Mouse (Mus musculus): Measurements from ENCODE around the gene Gm16440.
"Not testable (repeated sequence)": the region's sequence is repeated elsewhere in the genome, so short reads cannot be mapped to it uniquely, and the experiment has no call there.

Gm16440 gene
- long read RNA-seq, experiment 1: 0 reads
- long read RNA-seq, experiment 2: 0 reads

DNA sequence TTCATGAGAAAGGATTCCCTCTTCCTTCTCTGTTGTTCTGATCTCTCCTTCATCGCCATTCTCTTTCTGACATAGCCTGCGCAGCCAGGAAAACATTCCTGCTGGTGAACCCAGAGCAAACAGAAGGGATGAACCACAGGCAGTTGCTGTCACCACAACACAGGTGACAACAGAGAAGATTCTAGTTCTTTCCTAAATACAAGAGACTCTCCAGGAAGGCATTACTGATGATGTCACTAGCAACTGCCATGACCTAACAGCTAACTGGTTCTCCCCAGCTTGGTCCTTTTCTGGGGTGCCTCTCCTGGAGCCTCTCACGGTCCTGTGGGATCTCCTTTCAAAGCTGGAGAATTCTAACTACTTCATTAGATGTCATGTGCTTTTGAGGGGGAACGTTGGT is at the start of gene Gm16440:
Gm16440 (minus strand) TSS at position 101 of the 400 bp plus-strand sequence.
- intact Hi-C loops (cut with DNase I): not testable (repeated sequence)

- intact Hi-C loops (cut with DNase I): not testable (repeated sequence)
These were observed 36.6 kb upstream of the Gm16440 start for GRCm38 (mm10) chr14:6426766-6427165.

DNA sequence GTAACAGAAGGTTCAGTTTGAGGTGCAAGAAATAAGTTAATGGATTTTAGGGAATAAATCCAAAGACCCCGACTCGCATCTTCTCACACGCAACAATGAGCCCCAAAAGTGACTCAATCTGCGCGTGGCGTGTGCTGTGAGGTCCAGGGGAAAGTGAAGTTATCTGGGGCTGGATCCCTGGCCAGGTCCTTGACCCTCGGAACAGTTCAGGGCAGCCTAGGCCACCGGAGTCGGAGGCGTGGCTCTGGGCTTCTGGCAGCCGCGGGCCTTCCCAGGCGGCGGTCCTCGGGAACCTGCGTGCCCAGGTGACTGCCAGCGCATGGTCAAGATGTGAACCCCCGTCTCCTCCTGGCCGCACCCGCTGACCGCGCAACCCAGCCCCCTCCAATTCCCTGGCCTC is 36.2 kb upstream of the Gm16440 start:
- intact Hi-C loops (cut with DNase I): not testable (repeated sequence)

GRCm38 (mm10) chr14:6412382-6412781 is 22.3 kb upstream of the Gm16440 start, which contains the start of gene Gm3591:
Gene Gm3591 (minus strand): TSS chr14:6412482.
- intact Hi-C loops (cut with DNase I): not testable (repeated sequence)

- intact Hi-C loops (cut with DNase I): not testable (repeated sequence)
These were observed 46.5 kb downstream of the Gm16440 start, which contains the start of gene Gm3618 for GRCm38 (mm10) chr14:6343578-6343977. Gene Gm3618 (minus strand): TSS chr14:6343678.

Data from adrenal gland (tissue).